Mouse (Mus musculus) heart, postnatal 36 days (tissue): ENCODE measurements around the gene Golga1. TPM values are rescaled to one million over a fixed set of nuclear protein-coding genes. Genes with fewer than 3 reads are reported as not detected.
A peak's percentile ranks its signal among the peaks of the same experiment; 100 is the strongest.
"Not testable (repeated sequence)": the region's sequence is repeated elsewhere in the genome, so short reads cannot be mapped to it uniquely, and the experiment has no call there.

Source experiments
- DNase-seq, 2 experiments: peaks; one replicate each; pipeline ENCODE4 v3.0.0; 2021 to 2022
- intact Hi-C: fragments of 180-260 bp; cut with DNase I; formaldehyde crosslinking; loops from one replicate; pipeline ENCODE4 v1.15.1; 2025
- total RNA-seq, 2 experiments: library from RNA; stranded (reverse); gene quantifications; 2 replicates each; pipeline ENCODE4 v1.2.3; 2021

Gene Golga1
- 10 to 100 TPM; 14.5 to 16.6 TPM for total RNA-seq

DNA sequence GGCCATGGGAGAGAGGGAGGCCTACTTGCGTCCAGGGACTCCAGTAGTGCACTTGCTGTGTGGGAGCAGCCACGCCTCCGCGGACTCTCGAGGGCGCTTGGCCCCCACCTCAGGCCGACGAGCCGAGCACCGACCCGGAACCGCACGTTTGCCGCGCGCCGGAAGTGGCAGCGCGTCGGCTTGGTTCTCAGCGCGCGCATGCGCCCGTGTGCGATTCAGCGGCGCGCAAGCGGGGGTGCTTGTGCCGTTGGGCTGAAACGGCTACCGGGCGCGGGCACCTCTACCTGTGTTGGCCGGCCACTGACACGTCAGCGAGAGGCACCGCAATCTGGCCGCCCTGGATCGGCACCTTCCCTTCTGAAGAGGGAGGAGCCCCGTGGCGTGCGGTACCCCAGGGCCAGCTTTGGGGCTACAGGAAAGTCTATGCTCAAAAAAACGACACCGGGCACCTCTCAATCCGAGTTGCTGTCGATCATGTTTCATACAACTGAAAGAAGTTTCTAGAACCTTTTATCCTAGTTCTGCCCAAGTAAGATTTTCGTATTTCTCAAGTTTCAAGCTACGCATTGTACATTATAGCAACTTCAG lies at the start of gene Golga1:
Golga1 (minus strand) TSS at position 142 of the 588 bp plus-strand sequence.
- intact Hi-C loops = loop anchor here (1.0 to 5.0 kb wide), 3 partner anchors 57 to 138 kb away; partner anchors contain the start of genes Nr6a1 and Scai
- DNase-seq = peak; percentile 88

DNA sequence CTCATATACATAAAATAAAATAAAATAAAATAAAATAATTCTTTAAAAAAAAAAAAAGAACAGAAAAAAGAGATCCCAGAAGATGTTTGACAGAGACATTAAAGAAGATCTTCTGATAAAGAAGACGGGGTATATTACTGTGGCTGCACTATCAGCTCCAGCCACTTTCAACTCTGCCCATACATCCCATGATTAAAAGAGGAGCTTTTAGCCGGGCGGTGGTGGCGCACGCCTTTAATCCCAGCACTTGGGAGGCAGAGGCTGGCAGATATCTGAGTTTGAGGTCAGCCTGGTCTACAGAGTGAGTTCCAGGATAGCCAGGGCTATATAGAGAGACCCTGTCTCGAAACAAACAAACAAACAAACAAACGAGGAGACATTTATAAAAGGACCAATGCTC lies 48.8 kb upstream of the Golga1 start:
- no peak for DNase-seq
- intact Hi-C loops = no loop called here

DNA sequence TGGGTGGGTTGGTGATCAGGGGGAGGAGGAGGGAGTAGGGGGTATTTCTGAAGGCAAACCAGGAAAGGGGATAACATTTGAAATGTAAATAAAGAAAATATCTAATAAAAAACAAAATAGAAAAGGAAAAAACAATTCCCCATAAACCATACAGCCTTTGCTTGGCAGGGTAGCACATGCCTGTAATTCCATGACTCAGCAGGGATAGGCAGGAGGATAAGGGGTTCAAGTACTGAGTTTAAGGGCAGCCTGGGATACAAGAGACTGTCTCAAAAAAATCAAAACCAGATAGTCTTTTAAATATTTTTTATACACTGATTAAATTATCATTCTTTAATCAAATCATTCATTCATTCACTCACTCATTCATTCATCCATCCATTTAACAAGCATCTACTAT lies 45.2 kb upstream of the Golga1 start:
- no peak for DNase-seq
- intact Hi-C loops = no loop called here

DNA sequence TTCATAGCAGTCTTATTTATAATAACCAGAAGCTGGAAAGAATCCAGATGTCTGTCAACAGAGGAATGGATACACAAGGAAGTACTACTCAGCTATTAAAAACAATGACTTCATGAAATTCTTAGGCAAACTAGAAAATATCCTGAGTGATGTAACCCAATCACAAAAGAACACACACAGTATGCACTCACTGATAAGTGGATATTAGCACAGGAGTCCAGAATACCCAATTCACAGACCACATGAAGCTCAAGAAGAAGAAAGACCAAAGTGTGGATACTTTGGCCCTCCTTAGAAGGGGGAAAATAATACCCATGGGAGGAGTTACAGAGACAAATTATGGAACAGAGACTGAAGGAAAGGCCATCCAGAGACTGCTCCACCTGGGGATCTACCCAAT lies 44.4 kb upstream of the Golga1 start:
- intact Hi-C loops, DNase-seq: not testable (repeated sequence)

DNA sequence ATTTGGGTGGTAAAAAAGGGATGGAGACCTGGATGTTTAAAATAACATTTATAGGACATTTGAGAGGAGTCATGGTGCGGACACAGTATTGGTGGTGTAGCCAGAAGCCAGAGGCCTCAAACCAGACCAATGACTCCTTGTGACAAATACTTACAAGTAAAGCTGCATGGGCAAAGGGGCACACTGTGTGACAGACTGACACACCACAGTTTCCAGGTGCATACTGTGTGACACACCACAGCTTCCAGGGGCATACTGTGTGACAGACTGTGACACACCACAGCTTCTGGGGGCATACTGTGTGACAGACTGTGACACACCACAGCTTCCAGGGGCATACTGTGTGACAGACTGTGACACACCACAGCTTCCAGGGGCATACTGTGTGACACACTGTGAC lies 34.6 kb upstream of the Golga1 start:
- intact Hi-C loops, DNase-seq: not testable (repeated sequence)

DNA sequence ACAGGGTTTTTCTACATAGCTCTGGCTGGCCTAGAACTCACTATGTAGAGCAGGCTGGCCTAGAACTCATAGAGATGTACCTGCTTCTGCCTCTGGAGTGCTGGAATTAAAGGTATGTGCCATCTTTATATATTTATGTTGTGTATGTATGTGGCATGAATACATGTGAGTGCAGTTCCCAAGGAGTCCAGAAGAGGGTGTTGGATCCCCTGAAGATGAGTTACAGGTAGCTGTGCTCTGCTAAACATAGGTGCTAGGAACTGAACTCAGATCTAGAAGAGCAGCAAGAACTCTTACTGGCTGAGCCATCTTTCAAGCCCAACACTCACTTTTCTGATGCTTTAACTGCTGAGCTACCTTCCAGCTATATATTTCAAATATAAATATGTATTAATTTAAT lies 32.7 kb upstream of the Golga1 start:
- no peak for DNase-seq
- intact Hi-C loops = no loop called here

DNA sequence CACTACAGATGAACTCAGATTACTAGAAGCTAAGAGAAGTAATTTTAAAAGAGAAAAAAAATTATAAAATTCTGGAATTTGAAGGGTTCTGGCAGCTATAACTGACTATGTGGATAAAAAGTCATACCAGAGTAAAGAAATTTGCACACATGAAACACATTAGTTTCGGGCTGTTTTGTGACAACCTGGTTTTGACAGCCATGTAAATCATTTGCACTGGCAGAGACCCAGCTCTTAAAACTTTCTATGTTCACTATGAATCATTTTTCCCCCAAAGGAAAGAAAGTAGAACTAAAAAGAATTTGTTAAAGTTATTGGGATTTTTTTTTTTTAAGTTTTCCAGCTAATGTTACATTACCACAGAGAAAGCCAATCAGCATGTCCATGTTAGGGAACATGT lies 26.6 kb upstream of the Golga1 start:
- DNase-seq = no peak
- intact Hi-C loops = no loop called here

DNA sequence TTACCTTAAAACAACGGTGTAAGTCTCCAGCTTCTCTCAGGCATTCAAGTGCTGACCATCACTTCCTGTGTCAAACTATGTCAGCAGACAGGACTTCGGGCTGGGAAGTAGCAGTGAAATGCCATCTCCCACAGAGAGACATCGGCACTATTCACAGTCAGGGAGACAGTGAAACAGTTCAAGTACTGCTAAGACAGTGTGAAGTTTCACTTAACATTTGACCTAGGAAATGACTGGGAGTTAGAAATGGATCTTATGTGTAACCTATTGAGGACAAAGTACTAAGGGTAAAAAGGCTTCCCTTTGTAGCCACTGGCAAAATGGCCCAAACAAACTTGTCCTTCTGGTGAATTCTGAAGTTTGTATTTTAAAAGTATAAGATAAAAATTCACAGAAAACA lies 17.4 kb upstream of the Golga1 start:
- DNase-seq = no peak
- intact Hi-C loops = no loop called here

DNA sequence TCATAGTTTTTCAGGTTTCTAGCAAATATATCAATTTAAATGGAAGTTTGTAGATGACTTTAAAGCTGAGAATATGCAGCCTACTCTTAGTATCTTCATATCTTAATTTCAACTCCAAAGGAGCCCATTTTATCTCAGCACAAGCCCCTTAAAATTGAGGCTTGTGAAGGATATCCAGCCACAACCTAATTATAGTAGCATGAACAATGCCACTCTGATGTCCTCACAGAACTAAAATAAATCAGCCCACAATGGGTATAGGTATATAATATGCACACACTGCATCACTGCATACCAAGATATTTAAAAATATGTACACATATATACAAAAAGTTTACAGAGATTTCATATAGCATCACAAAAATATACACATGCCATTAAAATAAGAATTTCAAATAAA lies 5.3 kb upstream of the Golga1 start:
- intact Hi-C loops = no loop called here
- no peak for DNase-seq

DNA sequence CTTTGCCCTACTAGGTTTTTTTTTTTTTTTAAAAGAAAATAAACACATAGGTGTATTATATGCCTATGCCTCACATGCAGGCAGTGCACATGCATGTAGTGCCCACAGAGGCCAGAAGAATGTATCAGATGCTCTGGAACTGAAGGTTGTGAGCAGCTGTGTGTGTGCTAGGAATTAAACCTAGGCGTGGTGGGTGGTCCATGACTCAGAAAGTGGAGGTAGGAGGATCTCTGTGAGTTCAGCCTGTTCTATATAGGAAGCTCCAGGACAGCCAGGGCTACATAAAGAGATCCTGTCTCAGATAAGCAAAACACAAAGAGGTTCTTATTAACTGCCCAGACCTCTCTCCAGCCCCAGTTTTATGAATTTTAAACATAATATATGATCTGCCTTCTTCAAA lies 3.8 kb upstream of the Golga1 start:
- intact Hi-C loops = loop anchor here (5.0 kb wide), 1 partner anchor 142 kb away; the partner anchor contains the start of gene Nr6a1
- no peak for DNase-seq

DNA sequence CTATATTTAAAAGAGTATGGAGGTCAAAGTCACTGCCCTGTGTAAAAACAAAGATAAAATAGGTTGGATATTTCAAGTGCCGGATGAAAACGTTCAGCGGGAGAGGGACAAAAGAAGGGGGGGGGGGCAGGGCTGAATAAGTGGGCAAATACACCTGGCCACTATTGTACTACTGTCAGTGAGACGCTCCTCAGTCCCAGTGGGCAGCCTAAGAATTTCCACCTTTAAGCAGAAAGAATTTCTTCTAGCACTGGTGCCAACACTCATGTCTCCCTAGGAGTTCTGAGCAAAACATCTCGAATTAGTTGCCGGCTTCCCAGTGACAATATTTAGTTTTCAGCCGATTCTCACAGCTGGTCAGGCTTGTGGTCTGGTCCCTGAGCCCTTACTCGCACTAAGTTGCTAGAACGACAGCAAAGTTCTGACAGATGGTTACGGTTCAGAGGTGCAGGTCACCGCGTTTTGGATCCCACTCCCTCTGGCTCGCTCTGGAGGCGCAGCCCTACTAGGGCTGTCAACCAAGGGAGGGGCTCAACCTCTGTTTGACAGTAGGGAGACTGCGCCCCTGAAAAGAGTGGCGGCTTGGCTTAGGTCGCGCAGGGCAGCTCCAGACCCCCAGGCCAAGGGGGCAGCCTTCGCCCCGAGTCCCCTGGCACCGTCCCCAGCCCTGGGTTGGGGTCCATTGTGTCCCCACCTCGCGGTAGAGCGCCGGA lies 498 bp downstream of the Golga1 start:
- intact Hi-C loops = loop anchor here (1.0 to 5.0 kb wide), 3 partner anchors 56 to 138 kb away; partner anchors contain the start of genes Nr6a1 and Scai
- no peak for DNase-seq

DNA sequence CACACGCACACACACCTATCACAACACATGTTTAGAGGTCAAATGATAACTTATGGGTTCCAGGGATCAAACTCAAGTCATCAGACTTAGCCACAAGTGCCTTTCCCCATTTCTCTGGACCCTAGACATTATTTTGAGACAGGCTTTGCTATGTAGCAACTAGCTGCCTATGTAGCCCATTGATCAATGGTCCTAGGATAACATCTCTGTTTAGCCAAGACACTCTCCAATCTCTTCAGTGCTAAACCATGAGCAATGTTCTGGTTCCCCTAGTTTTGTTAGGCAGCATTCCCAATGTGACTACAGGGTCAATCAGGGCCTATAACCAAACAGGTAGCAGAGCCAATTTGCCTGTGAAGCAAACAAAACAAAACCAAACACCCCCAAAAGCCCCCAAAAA lies 16.8 kb downstream of the Golga1 start:
- intact Hi-C loops = no loop called here
- no peak for DNase-seq

DNA sequence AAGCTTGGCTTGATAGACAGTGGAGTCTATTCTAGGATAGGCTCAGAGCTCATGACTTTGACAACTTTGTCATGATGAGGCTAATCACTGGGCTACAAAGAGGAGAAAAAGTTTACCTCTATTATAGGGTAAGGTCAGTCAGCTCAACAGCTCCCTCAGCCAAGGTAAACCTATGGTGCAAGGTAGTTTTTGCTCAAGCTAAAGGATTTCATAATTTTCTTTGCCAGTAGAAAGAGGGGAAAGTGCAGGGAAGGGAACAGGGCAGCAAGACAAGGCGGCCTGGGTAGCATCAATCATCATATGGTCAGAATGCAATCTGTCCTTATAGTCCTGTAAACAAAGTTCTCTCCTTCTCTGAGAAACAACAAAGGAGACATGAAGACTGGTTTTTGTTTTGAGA lies 25.1 kb downstream of the Golga1 start:
- intact Hi-C loops = no loop called here
- DNase-seq = no peak

DNA sequence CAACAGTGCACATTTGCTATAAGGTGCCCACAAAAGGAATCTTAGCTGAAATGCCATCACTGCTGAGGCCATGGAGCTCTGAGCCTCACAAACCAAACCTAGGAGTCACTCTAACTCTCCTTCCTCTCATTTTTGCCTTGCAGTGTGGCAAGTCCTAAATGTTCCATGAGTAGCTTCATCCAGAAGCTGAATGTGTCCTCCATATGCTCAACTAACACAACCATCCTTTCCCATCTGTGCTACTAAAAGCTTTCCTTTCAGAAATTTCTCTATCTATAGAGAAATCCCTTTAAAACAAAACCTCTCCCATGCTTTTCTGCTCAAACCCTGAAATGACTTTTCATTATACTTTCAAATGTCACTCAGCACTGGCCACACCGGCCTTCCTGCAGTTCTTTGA lies 33.7 kb downstream of the Golga1 start:
- intact Hi-C loops = no loop called here
- no peak for DNase-seq

DNA sequence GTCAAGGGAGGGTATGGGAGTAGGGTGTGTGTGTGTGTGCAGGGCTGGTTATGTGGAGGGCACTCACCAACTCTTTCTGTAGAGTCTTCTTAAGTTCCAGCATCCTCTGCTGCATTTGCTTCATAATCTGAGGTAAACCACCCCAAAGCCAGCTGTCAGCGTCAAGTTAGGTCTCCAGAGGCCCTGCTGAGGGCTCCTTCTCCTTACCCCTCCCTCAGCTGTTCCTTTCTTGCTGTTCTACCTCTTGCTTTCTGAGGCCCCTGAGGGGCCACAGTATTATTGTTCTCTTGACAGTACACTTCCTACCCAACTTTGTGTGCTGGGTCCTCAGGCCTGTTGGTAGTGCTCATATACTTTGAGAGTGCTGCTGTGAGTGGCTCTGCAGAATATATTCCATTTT lies 45.3 kb downstream of the Golga1 start:
- intact Hi-C loops = no loop called here
- no peak for DNase-seq

DNA sequence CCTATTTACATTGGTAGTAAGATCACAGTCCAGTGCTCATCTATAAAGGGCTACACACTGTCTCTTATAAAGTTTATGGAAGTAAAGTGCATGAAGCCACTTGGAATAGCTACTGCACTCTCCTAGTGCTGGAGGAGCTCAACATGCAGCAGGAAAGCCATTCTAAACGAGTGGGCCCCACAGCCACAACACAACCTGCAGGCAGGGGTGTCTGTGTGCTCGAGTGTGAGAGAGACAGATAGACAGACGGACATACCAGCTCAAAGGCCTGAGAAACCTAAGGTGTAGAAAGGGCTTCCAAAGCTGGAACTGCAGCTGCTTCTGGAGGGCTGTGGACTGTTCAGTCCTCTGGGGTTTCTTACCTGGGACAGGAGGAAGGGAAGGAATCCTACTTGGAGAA lies 48.8 kb downstream of the Golga1 start:
- no peak for DNase-seq
- intact Hi-C loops = no loop called here

DNA sequence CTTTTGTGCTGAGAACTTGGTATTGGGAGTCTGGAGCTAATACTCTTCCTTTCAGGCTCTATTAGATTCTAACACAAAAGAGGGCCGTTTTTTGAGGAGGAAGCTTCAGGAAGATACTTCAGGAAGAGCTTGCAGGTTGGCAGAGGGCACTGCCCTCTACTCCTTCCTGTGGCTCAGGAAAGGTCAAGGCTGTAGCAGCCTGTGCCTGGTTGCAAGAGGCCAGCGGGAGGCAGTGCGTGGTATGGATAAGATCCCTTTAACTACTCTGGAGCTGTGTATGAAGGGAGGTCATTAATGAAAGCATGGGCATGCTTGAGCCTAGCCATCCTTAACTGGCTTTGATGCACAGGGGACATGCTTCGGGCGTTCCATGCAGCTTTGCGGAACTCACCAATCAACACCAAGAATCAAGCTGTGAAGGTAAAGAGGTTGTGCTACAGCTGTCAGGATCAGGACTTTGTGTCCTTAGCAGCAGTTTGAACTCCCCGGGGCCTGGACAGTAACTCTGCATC lies 52.5 kb downstream of the Golga1 start:
- intact Hi-C loops = loop anchor here (5.0 kb wide), 1 partner anchor 179 kb away; the partner anchor contains the start of gene Scai
- DNase-seq = no peak

DNA sequence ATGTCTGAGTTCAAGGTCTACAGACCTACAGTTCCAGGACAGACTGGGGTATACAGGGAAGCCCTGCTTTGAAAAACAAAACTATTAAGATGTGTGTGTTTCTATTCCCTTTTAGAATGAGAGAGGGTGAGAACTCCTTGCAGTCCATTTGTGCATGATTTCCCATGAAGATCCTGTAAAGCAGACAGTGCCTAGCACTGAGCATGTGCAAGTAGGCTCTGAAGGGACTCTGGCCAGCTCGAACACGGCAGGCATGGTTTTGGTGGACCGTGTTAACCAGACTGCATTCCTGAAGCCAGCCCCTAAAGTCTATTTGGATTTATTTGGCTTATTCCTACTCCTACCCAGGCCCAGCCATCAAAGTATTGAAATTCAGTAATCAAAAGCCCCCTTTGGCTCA lies 53.4 kb downstream of the Golga1 start:
- intact Hi-C loops = loop anchor here (5.0 kb wide), 1 partner anchor 180 kb away; the partner anchor contains the start of gene Scai
- DNase-seq = no peak

DNA sequence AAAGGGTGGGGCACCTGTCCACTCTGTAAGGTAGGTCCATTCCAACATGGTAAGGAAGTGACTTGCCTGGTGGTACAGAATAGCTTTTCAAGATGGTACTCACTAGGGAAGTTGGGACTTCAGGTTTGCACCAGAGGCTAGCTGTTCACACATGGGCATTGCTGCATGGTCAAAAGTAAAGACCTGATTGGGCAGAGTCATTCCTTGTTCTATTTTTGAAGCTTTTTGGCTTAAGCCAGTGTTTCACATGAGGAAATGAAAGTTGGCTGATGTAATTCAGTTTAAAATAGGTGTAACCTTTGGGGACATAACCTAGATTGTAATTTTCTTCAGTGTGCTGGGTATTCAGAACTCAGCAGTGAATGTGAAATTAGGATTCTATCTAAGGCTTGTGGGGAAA lies 54.1 kb downstream of the Golga1 start:
- intact Hi-C loops = loop anchor here (5.0 kb wide), 1 partner anchor 181 kb away; the partner anchor contains the start of gene Scai
- no peak for DNase-seq

DNA sequence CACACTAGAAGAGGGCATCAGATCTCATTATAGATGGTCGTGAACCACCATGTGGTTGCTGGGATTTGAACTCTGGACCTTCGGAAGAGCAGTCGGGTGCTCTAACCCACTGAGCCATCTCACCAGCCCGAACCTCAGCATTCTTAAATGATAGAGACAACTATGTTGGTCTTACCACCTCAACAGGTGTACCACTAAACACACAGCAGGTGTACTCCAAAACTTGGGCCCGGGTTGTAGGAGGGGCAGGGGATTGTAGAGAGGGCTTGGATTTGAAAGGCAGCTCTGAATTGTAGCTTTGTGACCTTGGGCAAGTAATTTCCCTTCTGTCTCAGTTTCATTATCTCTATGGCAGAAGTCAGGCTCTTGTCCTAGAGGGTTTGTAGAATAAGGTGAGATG lies 55.2 kb downstream of the Golga1 start:
- DNase-seq = not testable (repeated sequence)
- intact Hi-C loops = loop anchor here (5.0 kb wide), 1 partner anchor 182 kb away; the partner anchor contains the start of gene Scai

DNA sequence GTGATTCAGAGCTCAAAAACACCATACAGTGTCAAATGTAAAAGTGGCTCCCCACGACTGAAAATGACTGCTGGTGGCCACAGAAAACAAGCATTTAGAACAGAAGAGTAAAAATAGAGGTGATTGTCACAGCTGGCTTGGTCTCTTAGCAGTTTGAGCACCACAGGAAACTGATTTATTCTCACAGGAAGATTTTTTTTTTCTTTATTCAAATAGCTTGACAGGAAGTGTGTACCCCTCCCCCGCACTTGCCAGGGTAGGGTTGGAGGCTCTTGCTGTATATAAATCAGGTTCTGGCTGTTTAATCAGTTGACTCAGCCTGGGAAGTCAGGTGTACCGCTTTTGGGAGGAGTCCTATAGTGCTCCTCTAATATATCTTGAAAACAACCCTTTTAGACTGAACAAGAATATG lies 56.4 kb downstream of the Golga1 start:
- intact Hi-C loops = loop anchor here (2.0 to 10.0 kb wide), 3 partner anchors 56 to 724 kb away; partner anchors contain the start of genes Dennd1a, Golga1 and Psmb7
- no peak for DNase-seq
